Mouse (Mus musculus) fibroblast of lung, adult 2 months (primary cell): ENCODE results near the gene Txndc9.
"Not testable (repeated sequence)": the region's sequence is repeated elsewhere in the genome, so short reads cannot be mapped to it uniquely, and the experiment has no call there.

Source experiments
- DNase-seq: peaks from one replicate; pipeline ENCODE4 v3.0.0-alpha.2; 2011; ENCODE audit warnings: low read depth

The Txndc9 gene

GRCm38 (mm10) chr1:37997867-37998266, at the start of gene Txndc9, which contains the start of gene Eif5b:
Gene Txndc9, minus strand, starts transcription at chr1:37997893.
Gene Eif5b, plus strand, starts transcription at chr1:37998010.
- peak; percentile 82 for DNase-seq

- DNase-seq = peak; percentile 13
Measured at GRCm38 (mm10) chr1:38038898-38039297, 41.2 kb upstream of the Txndc9 start.

- DNase-seq = no peak
Measured at GRCm38 (mm10) chr1:38037375-38037774, 39.7 kb upstream of the Txndc9 start.

GRCm38 (mm10) chr1:38035521-38035920, 37.8 kb upstream of the Txndc9 start:
- DNase-seq = no peak

GRCm38 (mm10) chr1:38031391-38031790, 33.7 kb upstream of the Txndc9 start:
- no peak for DNase-seq

- no peak for DNase-seq
Measured at GRCm38 (mm10) chr1:38027301-38027700, 29.6 kb upstream of the Txndc9 start.

GRCm38 (mm10) chr1:38014551-38015203, 17.0 kb upstream of the Txndc9 start:
- no peak for DNase-seq

GRCm38 (mm10) chr1:38012509-38012908, 14.8 kb upstream of the Txndc9 start:
- DNase-seq = no peak

GRCm38 (mm10) chr1:38012104-38012503, 14.4 kb upstream of the Txndc9 start:
- no peak for DNase-seq

GRCm38 (mm10) chr1:38011647-38012046, 14.0 kb upstream of the Txndc9 start:
- DNase-seq = no peak

GRCm38 (mm10) chr1:38006741-38007140, 9.0 kb upstream of the Txndc9 start:
- no peak for DNase-seq

- DNase-seq = no peak
Measured at GRCm38 (mm10) chr1:38003046-38003445, 5.4 kb upstream of the Txndc9 start.

- no peak for DNase-seq
Measured at GRCm38 (mm10) chr1:38001956-38002355, 4.3 kb upstream of the Txndc9 start.

- no peak for DNase-seq
Measured at GRCm38 (mm10) chr1:38000844-38001243, 3.2 kb upstream of the Txndc9 start.

- DNase-seq = no peak
Measured at GRCm38 (mm10) chr1:37999552-37999951, 1.9 kb upstream of the Txndc9 start.

- no peak for DNase-seq
Measured at GRCm38 (mm10) chr1:37998371-37999199, 892 bp upstream of the Txndc9 start.

- DNase-seq = peak; percentile 98
Measured at GRCm38 (mm10) chr1:37996877-37997484, 712 bp downstream of the Txndc9 start.

- DNase-seq = no peak
Measured at GRCm38 (mm10) chr1:37996226-37996625, 1.5 kb downstream of the Txndc9 start.

- no peak for DNase-seq
Measured at GRCm38 (mm10) chr1:37987856-37988255, 9.8 kb downstream of the Txndc9 start.

- DNase-seq = no peak
Measured at GRCm38 (mm10) chr1:37985764-37986323, 11.8 kb downstream of the Txndc9 start.

- no peak for DNase-seq
Measured at GRCm38 (mm10) chr1:37984326-37984725, 13.4 kb downstream of the Txndc9 start.

GRCm38 (mm10) chr1:37977303-37977702, 20.4 kb downstream of the Txndc9 start:
- DNase-seq = no peak

GRCm38 (mm10) chr1:37976666-37977065, 21.0 kb downstream of the Txndc9 start:
- DNase-seq = not testable (repeated sequence)
